Mouse (Mus musculus) midbrain, embryonic 11.5 days (tissue): ENCODE measurements around the gene Fhit. TPM values are rescaled to one million over a fixed set of nuclear protein-coding genes. Genes with fewer than 3 reads are reported as not detected.

Source experiments
- ATAC-seq: fragments of 200-750 bp; cut with Nextera tagmentation; 2 replicates; pipeline ENCODE4 v1.8.0; 2017; ENCODE audit warnings: moderate TSS enrichment, moderate library complexity; ENCODE audit not compliant: low FRiP score
- DNase-seq: peaks from one replicate; pipeline ENCODE4 v3.0.0; 2015; ENCODE audit warnings: low spot score; ENCODE audit errors: missing footprints
- H3K27ac ChIP-seq: fragments of 300-500 bp; sonication (generic); 2 replicates; pipeline ENCODE4 v1.5.1; 2014; ENCODE audit warnings: low read depth, low read length
- H3K27me3 ChIP-seq: fragments of 300-500 bp; sonication (generic); 2 replicates; pipeline ENCODE4 v1.6.1; 2014; ENCODE audit warnings: mild to moderate bottlenecking, low read length, moderate library complexity, mixed read lengths; ENCODE audit not compliant: control insufficient read depth, insufficient read depth
- H3K36me3 ChIP-seq: fragments of 300-500 bp; sonication (generic); 2 replicates; pipeline ENCODE4 v1.6.1; 2014; ENCODE audit warnings: mild to moderate bottlenecking, low read length, moderate library complexity, mixed read lengths; ENCODE audit not compliant: control insufficient read depth, insufficient read depth
- H3K4me1 ChIP-seq: fragments of 300-500 bp; sonication (generic); 2 replicates; pipeline ENCODE4 v1.6.1; 2014; ENCODE audit warnings: low read length; ENCODE audit not compliant: control insufficient read depth, insufficient read depth
- H3K4me2 ChIP-seq: fragments of 300-500 bp; sonication (generic); 2 replicates; pipeline ENCODE4 v1.6.1; 2014; ENCODE audit warnings: mild to moderate bottlenecking, moderate library complexity
- H3K4me3 ChIP-seq: fragments of 300-500 bp; sonication (generic); 2 replicates; pipeline ENCODE4 v1.5.1; 2014; ENCODE audit warnings: low read depth, low read length
- H3K9ac ChIP-seq: fragments of 300-500 bp; sonication (generic); 2 replicates; pipeline ENCODE4 v1.6.1; 2014; ENCODE audit warnings: low read length
- H3K9me3 ChIP-seq: fragments of 300-500 bp; sonication (generic); 2 replicates; pipeline ENCODE4 v1.6.1; 2016; ENCODE audit warnings: low read length; ENCODE audit not compliant: control insufficient read depth
- whole genome bisulfite sequencing: fragments of 180-500 bp; shearing (Covaris S2); extraction: QIAGEN DNeasy Blood & Tissue Kit; methylation state at CpG from one replicate; pipeline ENCODE4 v1.1.7; 2014; 5-methylcytosine and 5-hydroxymethylcytosine counted together
- polyA plus RNA-seq: library from polyadenylated mRNA; unstranded; fragments of >200 nt; fragmentation: Nextera tagmentation; extraction: Ambion mirVana; gene quantifications from 2 replicates; pipeline ENCODE4 v1.2.1, GENCODE M21; 2014

The Fhit gene
- polyA plus RNA-seq, 1 experiment from 2014 or later: 4.6 TPM

DNA sequence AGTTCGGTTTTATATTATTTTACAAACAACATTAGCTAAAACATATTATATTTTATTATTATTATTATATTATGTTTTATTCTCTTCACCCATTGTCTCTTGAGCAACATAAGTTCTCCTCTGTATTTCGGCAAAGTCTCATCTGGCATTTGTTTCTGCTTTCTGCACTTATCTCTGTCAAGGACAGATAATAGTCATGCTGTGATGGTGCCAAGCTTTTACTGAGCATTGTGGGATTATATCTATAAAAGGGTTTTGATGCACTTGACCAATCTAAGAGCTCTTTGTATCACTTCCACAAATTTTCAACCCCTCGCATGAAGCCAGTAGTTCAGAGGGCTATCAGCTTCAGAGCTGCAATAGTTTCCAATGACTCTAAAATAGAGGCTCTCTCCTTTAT, 845.1 kb downstream of the Fhit start:
- DNase-seq (no peak), ATAC-seq (no peak)
- WGBS: 86% methylated on average over 3 of the region's 3 CpGs
- Histone ChIP-seq H3K36me3 (no peaks in the 10 kb centered on the region), H3K4me3 (no peak overlapping the region), H3K9me3 (no peaks in the 10 kb centered on the region), H3K4me1 (no peaks in the 10 kb centered on the region), H3K27me3 (no peaks in the 10 kb centered on the region), H3K27ac (no peak overlapping the region), H3K4me2 (no peak overlapping the region), H3K9ac (no peak overlapping the region)

DNA sequence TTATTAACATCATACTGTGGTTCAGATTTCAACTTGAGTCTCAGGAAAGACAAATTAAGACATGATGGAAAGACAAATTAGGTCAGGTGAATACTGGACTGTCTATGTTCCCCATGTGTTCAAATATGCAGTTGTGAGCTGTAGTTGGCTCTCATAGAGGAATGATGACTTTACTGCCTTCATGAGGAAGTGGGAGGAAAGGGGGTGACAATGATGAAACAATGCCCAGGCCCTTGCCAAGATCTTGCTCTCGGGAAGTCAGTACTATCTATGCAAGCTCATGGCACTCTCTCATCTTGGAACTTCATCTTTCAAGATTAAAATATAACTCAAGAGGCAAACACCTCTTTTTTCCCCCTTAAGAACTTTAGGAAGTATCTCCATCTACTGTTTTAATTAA, 849.6 kb downstream of the Fhit start:
- Histone ChIP-seq H3K9ac (no peak overlapping the region), H3K4me2 (no peak overlapping the region), H3K4me1 (no peaks in the 10 kb centered on the region), H3K27me3 (no peaks in the 10 kb centered on the region), H3K27ac (no peak overlapping the region), H3K4me3 (no peak overlapping the region), H3K9me3 (no peaks in the 10 kb centered on the region), H3K36me3 (no peaks in the 10 kb centered on the region)
- WGBS: 89% methylated on average over 1 of the region's 1 CpGs
- ATAC-seq (no peak), DNase-seq (no peak)

GRCm38 (mm10) chr14:10305286-10305685, 856.5 kb downstream of the Fhit start:
- Histone ChIP-seq H3K27ac (no peak overlapping the region), H3K9ac (no peak overlapping the region), H3K36me3 (no peaks in the 10 kb centered on the region), H3K4me2 (no peak overlapping the region), H3K4me1 (no peaks in the 10 kb centered on the region), H3K9me3 (no peaks in the 10 kb centered on the region), H3K27me3 (no peaks in the 10 kb centered on the region), H3K4me3 (no peak overlapping the region)
- DNase-seq (no peak), ATAC-seq (no peak)

DNA sequence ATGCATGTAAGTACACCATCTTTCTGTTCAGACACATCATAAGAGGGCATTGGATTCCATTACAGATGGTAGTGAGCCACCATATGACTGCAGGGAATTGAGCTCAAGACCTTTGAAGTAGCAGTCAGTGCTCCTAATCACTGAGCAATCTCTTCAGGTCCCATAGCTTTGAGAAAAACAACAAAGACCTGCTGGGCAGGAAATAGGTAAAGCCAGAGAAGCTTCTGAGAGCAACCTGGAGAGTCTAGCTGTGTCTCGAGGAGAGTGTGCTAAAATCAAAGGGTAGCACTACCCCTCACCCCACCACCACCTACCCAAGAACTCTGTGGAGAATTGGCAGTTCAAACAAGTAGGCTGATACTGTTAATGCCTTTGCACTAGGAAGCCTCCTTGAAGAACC, 860.3 kb downstream of the Fhit start:
- Histone ChIP-seq H3K4me3 (no peak overlapping the region), H3K27ac (no peak overlapping the region), H3K4me2 (no peak overlapping the region), H3K27me3 (no peaks in the 10 kb centered on the region), H3K4me1 (no peaks in the 10 kb centered on the region), H3K9ac (no peak overlapping the region), H3K36me3 (no peaks in the 10 kb centered on the region), H3K9me3 (no peaks in the 10 kb centered on the region)
- no peak for ATAC-seq
- WGBS: 62% methylated on average over 1 of the region's 1 CpGs
- DNase-seq: no peak

- H3K27me3 ChIP-seq: no peaks in the 10 kb centered on the region
- H3K4me1 ChIP-seq: no peaks in the 10 kb centered on the region
- H3K36me3 ChIP-seq: no peaks in the 10 kb centered on the region
- ATAC-seq: no peak
- no peak overlapping the region for H3K4me3 ChIP-seq
- H3K4me2 ChIP-seq: no peak overlapping the region
- H3K9me3 ChIP-seq: no peaks in the 10 kb centered on the region
- no peak overlapping the region for H3K27ac ChIP-seq
- no peak overlapping the region for H3K9ac ChIP-seq
- DNase-seq: no peak
- WGBS: 79% methylated on average over 3 of the region's 3 CpGs
Measured at GRCm38 (mm10) chr14:10300914-10301313, 860.9 kb downstream of the Fhit start.

DNA sequence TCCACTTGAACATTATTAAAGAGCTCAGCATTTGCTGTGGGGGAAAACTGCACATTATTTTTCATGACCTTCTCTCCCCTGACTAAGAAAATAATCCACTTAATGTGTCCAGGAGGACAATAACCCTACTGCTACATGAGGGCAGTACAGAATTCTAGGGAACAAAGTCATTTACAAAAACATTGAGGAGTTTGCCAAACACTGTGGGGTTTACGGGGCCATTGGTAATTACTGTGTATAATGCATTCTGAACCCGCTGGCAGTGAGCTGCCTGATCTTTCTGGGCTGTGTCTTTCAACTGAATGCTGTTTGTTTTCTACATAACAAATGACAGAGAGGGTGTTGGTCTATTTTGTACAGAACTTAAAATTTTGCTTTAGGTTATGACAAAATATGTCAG, 862.8 kb downstream of the Fhit start:
- H3K27me3 ChIP-seq: no peaks in the 10 kb centered on the region
- 61% methylated on average over 2 of the region's 2 CpGs for WGBS
- H3K4me3 ChIP-seq: no peak overlapping the region
- H3K27ac ChIP-seq: no peak overlapping the region
- H3K9me3 ChIP-seq: no peaks in the 10 kb centered on the region
- no peaks in the 10 kb centered on the region for H3K4me1 ChIP-seq
- no peak overlapping the region for H3K4me2 ChIP-seq
- H3K9ac ChIP-seq: no peak overlapping the region
- no peak for ATAC-seq
- no peak for DNase-seq
- H3K36me3 ChIP-seq: no peaks in the 10 kb centered on the region

DNA sequence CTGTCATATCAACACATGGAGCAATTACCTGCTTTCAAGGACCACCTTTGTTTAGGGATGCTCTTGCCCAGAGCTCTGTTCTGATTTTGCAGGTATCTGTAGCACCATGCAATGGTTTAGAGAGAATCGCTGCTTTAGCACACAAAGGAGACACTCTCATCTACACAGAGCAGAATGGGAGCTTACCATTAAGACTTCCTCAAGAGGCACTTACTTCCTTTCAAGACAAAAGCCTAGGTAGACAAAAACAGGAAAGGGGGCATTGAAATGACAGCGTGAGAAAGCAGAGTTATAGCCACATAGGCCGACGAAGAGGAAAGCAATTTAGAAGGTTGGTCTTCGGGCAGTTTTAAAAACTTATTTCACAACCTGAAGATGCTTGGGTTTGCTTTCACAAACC, 872.8 kb downstream of the Fhit start:
- Histone ChIP-seq H3K9me3 (no peaks in the 10 kb centered on the region), H3K4me1 (no peaks in the 10 kb centered on the region), H3K27ac (no peak overlapping the region), H3K27me3 (no peaks in the 10 kb centered on the region), H3K4me2 (no peak overlapping the region), H3K4me3 (no peak overlapping the region), H3K36me3 (no peaks in the 10 kb centered on the region), H3K9ac (no peak overlapping the region)
- no peak for ATAC-seq
- DNase-seq: no peak
- 86% methylated on average over 5 of the region's 5 CpGs for WGBS

GRCm38 (mm10) chr14:10286027-10286426, 875.8 kb downstream of the Fhit start:
- Histone ChIP-seq H3K9ac (no peak overlapping the region), H3K4me1 (no peaks in the 10 kb centered on the region), H3K27me3 (no peaks in the 10 kb centered on the region), H3K9me3 (no peaks in the 10 kb centered on the region), H3K36me3 (no peaks in the 10 kb centered on the region), H3K4me2 (no peak overlapping the region), H3K4me3 (no peak overlapping the region), H3K27ac (no peak overlapping the region)
- 62% methylated on average over 6 of the region's 6 CpGs for WGBS
- DNase-seq (no peak), ATAC-seq (peak; percentile 80)

GRCm38 (mm10) chr14:10228708-10229107, 933.1 kb downstream of the Fhit start:
- no peak for DNase-seq
- no peak overlapping the region for H3K4me3 ChIP-seq
- ATAC-seq: no peak
- H3K27me3 ChIP-seq: no peaks in the 10 kb centered on the region
- WGBS: 85% methylated on average over 5 of the region's 5 CpGs
- H3K36me3 ChIP-seq: no peaks in the 10 kb centered on the region
- H3K9ac ChIP-seq: no peak overlapping the region
- H3K4me2 ChIP-seq: no peak overlapping the region
- H3K27ac ChIP-seq: no peak overlapping the region
- H3K9me3 ChIP-seq: no peaks in the 10 kb centered on the region
- H3K4me1 ChIP-seq: no peaks in the 10 kb centered on the region

GRCm38 (mm10) chr14:10221847-10222246, 940.0 kb downstream of the Fhit start:
- Histone ChIP-seq H3K4me1 (no peaks in the 10 kb centered on the region), H3K4me3 (no peak overlapping the region), H3K27me3 (no peaks in the 10 kb centered on the region), H3K4me2 (no peak overlapping the region), H3K9ac (no peak overlapping the region), H3K36me3 (no peaks in the 10 kb centered on the region), H3K9me3 (no peaks in the 10 kb centered on the region), H3K27ac (no peak overlapping the region)
- ATAC-seq: no peak
- no peak for DNase-seq
- 91% methylated on average over 2 of the region's 2 CpGs for WGBS
